Mouse (Mus musculus) cerebellum, adult (tissue): ENCODE measurements around the gene Tmprss11e.

Experiments used
- ATAC-seq: cut with Nextera tagmentation; 2 replicates; pipeline ENCODE4 v1.9.2; 2017; ENCODE audit warnings: mild to moderate bottlenecking, moderate library complexity, mixed read lengths; ENCODE audit not compliant: insufficient number of reproducible peaks, low FRiP score, low TSS enrichment

Tmprss11e gene

DNA sequence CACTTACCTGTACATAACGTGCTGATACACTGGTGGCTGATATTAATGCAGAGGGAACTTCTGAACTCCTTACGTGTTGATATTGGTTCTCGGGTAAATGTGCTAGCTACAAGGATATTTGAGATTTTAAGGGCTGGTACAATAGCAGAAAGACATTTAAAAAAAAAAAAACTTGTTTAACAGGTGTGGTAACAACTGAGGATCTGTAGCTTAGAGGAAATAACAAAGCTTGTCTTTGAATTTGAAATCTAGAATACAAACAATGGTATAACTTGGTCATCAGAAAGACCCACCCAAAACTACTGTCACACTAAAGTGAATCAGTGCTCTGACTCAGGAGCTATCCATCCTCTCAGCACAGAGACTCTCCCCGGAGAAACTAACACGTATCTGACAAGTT, 69.4 kb downstream of the Tmprss11e start, which contains the start of gene Tmprss11b:
Gene Tmprss11b (minus strand): TSS at position 101 of the 400 bp plus-strand sequence.
- no peak for ATAC-seq
